In genomic region chr10:13008737-13009121, GRCm38 (mm10) we compare ENCODE assay signal across 8 mouse cellular contexts. TPM values are rescaled to one million over a fixed set of nuclear protein-coding genes. Genes with fewer than 3 reads are reported as not detected.
A peak's percentile ranks its signal among the peaks of the same experiment; 100 is the strongest.
DNase-seq lines count a peak whose midpoint lies in the region; ATAC-seq and TF ChIP-seq lines count a peak whose summit lies in the region.

No protein-coding gene starts in this region.

- CTCF ChIA-PET in Patski (lab: Charles Lee) = no interaction called here

- intact Hi-C loops in heart, postnatal 25 days (cut with DNase I) = loop anchor here (5.0 kb wide), 1 partner anchor 86 kb away; no protein-coding TSS in a partner anchor

- peak overlapping the region; percentile 96 for H3K4me2 ChIP-seq in heart, embryonic 13.5 days

- POLR2A ChIA-PET in Patski (lab: Charles Lee) = no interaction called here

- no peak for TF ChIP-seq CTCF in Patski (IDR thresholded peaks at IDR 0.05)

- DNase-seq in heart, postnatal 25 days (ENCODE audit: low spot score) = no peak
- DNase-seq in Patski (ENCODE audit: low read depth, low spot score) = no peak
- DNase-seq in hindbrain, embryonic 10.5 days (ENCODE audit: low spot score) = no peak
- no peak for DNase-seq in layer of hippocampus, adult 18-20 months (ENCODE audit: low spot score in 2 of 2)
- DNase-seq in adrenal gland, postnatal 4 days (ENCODE audit: low spot score in 2 of 2) = no peak
- DNase-seq in kidney, adult 18-20 months = no peak

- peaks cover 16% of the 10 kb centered on the region for H3K4me1 ChIP-seq in heart, embryonic 13.5 days
- H3K4me1 ChIP-seq in hindbrain, embryonic 10.5 days (replicated peaks) = peaks cover 15% of the 10 kb centered on the region
- H3K4me1 ChIP-seq in megakaryocyte, embryonic 14.5 days = peaks cover 26% of the 10 kb centered on the region

- in situ Hi-C loops in Patski (cut with MboI; ENCODE audit: low pct_unique_long_range_greater_than_20kb) = loop anchor here (5.0 kb wide), 2 partner anchors 86 to 316 kb away; no protein-coding TSS in a partner anchor

- peaks cover 12% of the 10 kb centered on the region for H3K36me3 ChIP-seq in heart, embryonic 13.5 days
- H3K36me3 ChIP-seq in hindbrain, embryonic 10.5 days = peaks cover 14% of the 10 kb centered on the region; the same call in 1 of the 2 replicates
- peaks cover 13% of the 10 kb centered on the region for H3K36me3 ChIP-seq in megakaryocyte, embryonic 14.5 days (replicated peaks; ENCODE audit: low read length)

- H3K9me3 ChIP-seq in heart, embryonic 13.5 days = no peaks in the 10 kb centered on the region
- no peaks in the 10 kb centered on the region for H3K9me3 ChIP-seq in hindbrain, embryonic 10.5 days
- H3K9me3 ChIP-seq in megakaryocyte, embryonic 14.5 days = no peaks in the 10 kb centered on the region

- H3K4me3 ChIP-seq in heart, embryonic 13.5 days = peak overlapping the region; percentile 93
- H3K4me3 ChIP-seq in hindbrain, embryonic 10.5 days = peak overlapping the region; percentile 98
- peak overlapping the region; percentile 94 for H3K4me3 ChIP-seq in megakaryocyte, embryonic 14.5 days (replicated peaks)

- H3K9ac ChIP-seq in heart, embryonic 13.5 days = peak overlapping the region; percentile 90

- H3K27ac ChIP-seq in heart, embryonic 13.5 days (replicated peaks) = peak overlapping the region; percentile 74
- H3K27ac ChIP-seq in hindbrain, embryonic 10.5 days = peak overlapping the region; percentile 90

- no peaks in the 10 kb centered on the region for H3K27me3 ChIP-seq in heart, embryonic 13.5 days (replicated peaks)
- no peaks in the 10 kb centered on the region for H3K27me3 ChIP-seq in Patski
- H3K27me3 ChIP-seq in hindbrain, embryonic 10.5 days (ENCODE audit: insufficient read depth, poor library complexity, severe bottlenecking) = no peaks in the 10 kb centered on the region
- H3K27me3 ChIP-seq in megakaryocyte, embryonic 14.5 days (replicated peaks) = no peaks in the 10 kb centered on the region

- WGBS in heart, embryonic 13.5 days = 1% methylated on average over 29 of the region's 29 CpGs
- 2% methylated on average over 29 of the region's 29 CpGs for WGBS in hindbrain, embryonic 10.5 days

- ATAC-seq in heart, embryonic 13.5 days (ENCODE audit: extremely low read depth, insufficient number of reproducible peaks, low FRiP score, low TSS enrichment) = no peak
- ATAC-seq in Patski = peak; percentile 37

RNA-seq across cellular contexts. Expression of gene Sf3b5, which starts 3.6 kb away (rescaled TPM):
- 28.9 and 32.3 TPM in 2 replicates for polyA plus RNA-seq in heart, embryonic 13.5 days (2015; fragmentation: Nextera tagmentation; extraction: Ambion mirVana)
- total RNA-seq in heart, postnatal 25 days (2021) = 1 to 10 TPM; 6.3 to 6.9 TPM
- polyA plus RNA-seq in Patski (2021) = 17.3 TPM
- 44.0 and 47.3 TPM in 2 replicates for polyA plus RNA-seq in hindbrain, embryonic 10.5 days (2016; fragmentation: Nextera tagmentation; extraction: Ambion mirVana)
- 87.2 and 216 TPM in 2 replicates for polyA plus RNA-seq in megakaryocyte, embryonic 14.5 days (2012; ENCODE audit: insufficient read depth, low replicate concordance)
- 10 to 100 TPM; 10.1 to 10.3 TPM for total RNA-seq in layer of hippocampus, adult 18-20 months (2021)
- total RNA-seq in adrenal gland, postnatal 4 days (2021) = 10 to 100 TPM; 13.1 TPM

RNA-seq across cellular contexts. Expression of gene Stx11, which starts 44.6 kb away (rescaled TPM):
- 2.9 and 5.0 TPM in 2 replicates for polyA plus RNA-seq in heart, embryonic 13.5 days (2015; fragmentation: Nextera tagmentation; extraction: Ambion mirVana)
- total RNA-seq in heart, postnatal 25 days (2021) = 1 to 10 TPM; 1.7 to 2.2 TPM
- polyA plus RNA-seq in Patski (2021) = 4.2 TPM
- 1.6 and 2.3 TPM in 2 replicates for polyA plus RNA-seq in hindbrain, embryonic 10.5 days (2016; fragmentation: Nextera tagmentation; extraction: Ambion mirVana)
- 35.2 and 81.5 TPM in 2 replicates for polyA plus RNA-seq in megakaryocyte, embryonic 14.5 days (2012; ENCODE audit: insufficient read depth, low replicate concordance)
- total RNA-seq in layer of hippocampus, adult 18-20 months (2021) = under 1 TPM; 0.13 to 0.37 TPM
- total RNA-seq in adrenal gland, postnatal 4 days (2021) = 1 to 10 TPM; 8.4 to 9.7 TPM

RNA-seq across cellular contexts. Expression of gene Plagl1, which starts 51.6 kb away (rescaled TPM):
- polyA plus RNA-seq in heart, embryonic 13.5 days (2015; fragmentation: Nextera tagmentation; extraction: Ambion mirVana) = 202 and 217 TPM in 2 replicates
- 10 to 100 TPM in 1 of 2 experiments, 1 to 10 TPM in 1; 9.6 to 12.4 TPM for total RNA-seq in heart, postnatal 25 days (2021)
- 0.73 TPM for polyA plus RNA-seq in Patski (2021)
- 56.1 and 59.4 TPM in 2 replicates for polyA plus RNA-seq in hindbrain, embryonic 10.5 days (2016; fragmentation: Nextera tagmentation; extraction: Ambion mirVana)
- polyA plus RNA-seq in megakaryocyte, embryonic 14.5 days (2012; ENCODE audit: insufficient read depth, low replicate concordance) = 0.12 TPM in 1 of 2 replicates, not detected in the other
- total RNA-seq in layer of hippocampus, adult 18-20 months (2021) = 10 to 100 TPM; 26.3 to 28.2 TPM
- 100 to 1,000 TPM; 111 to 114 TPM for total RNA-seq in adrenal gland, postnatal 4 days (2021)

Comparison
In these comparisons a context has a peak if more than half of its experiments do, and no peak if none do; other contexts are left out.
1. RNA of gene Plagl1, which starts 51.6 kb away (polyA plus RNA-seq): 202 to 217 TPM in heart, embryonic 13.5 days and 56.1 to 59.4 TPM in hindbrain, embryonic 10.5 days; 0.73 TPM in Patski (single experiment) and 0.12 TPM in megakaryocyte, embryonic 14.5 days; every median in the first group is over 10 times any median in the second.
2. Peak in every context shown above with its lines, with median percentiles within 50 percentile points of each other: H3K4me3 ChIP-seq.